Mouse (Mus musculus) neural tube, embryonic 15.5 days (tissue): ENCODE measurements around the gene Fbxo24. TPM values are rescaled to one million over a fixed set of nuclear protein-coding genes. Genes with fewer than 3 reads are reported as not detected.

ENCODE experiments used
- ATAC-seq: fragments of 200-750 bp; cut with Nextera tagmentation; 2 replicates; pipeline ENCODE4 v1.8.0; 2017; ENCODE audit warnings: mild to moderate bottlenecking, moderate TSS enrichment, moderate library complexity; ENCODE audit not compliant: low FRiP score
- H3K27ac ChIP-seq: fragments of 300-500 bp; sonication (generic); replicated peaks from 2 replicates; pipeline ENCODE4 v1.5.1; 2015; ENCODE audit warnings: mild to moderate bottlenecking, inconsistent platforms
- H3K27me3 ChIP-seq: fragments of 300-500 bp; sonication (generic); replicated peaks from 2 replicates; pipeline ENCODE4 v1.6.1; 2015; ENCODE audit warnings: inconsistent platforms
- H3K36me3 ChIP-seq: fragments of 300-500 bp; sonication (generic); 2 replicates; pipeline ENCODE4 v1.6.1; 2015; ENCODE audit warnings: inconsistent platforms
- H3K4me1 ChIP-seq: fragments of 300-500 bp; sonication (generic); 2 replicates; pipeline ENCODE4 v1.6.1; 2015; ENCODE audit warnings: inconsistent platforms
- H3K4me2 ChIP-seq: fragments of 300-500 bp; sonication (generic); 2 replicates; pipeline ENCODE4 v1.6.1; 2015; ENCODE audit warnings: inconsistent platforms, mild to moderate bottlenecking, moderate library complexity
- H3K4me3 ChIP-seq: fragments of 300-500 bp; sonication (generic); replicated peaks from 2 replicates; pipeline ENCODE4 v1.5.1; 2015; ENCODE audit warnings: mild to moderate bottlenecking, inconsistent platforms
- H3K9ac ChIP-seq: fragments of 300-500 bp; sonication (generic); replicated peaks from 2 replicates; pipeline ENCODE4 v1.6.1; 2015; ENCODE audit warnings: mild to moderate bottlenecking, inconsistent platforms
- H3K9me3 ChIP-seq: fragments of 300-500 bp; sonication (generic); replicated peaks from 2 replicates; pipeline ENCODE4 v1.6.1; 2016; ENCODE audit warnings: inconsistent platforms
- WGBS: fragments of 180-500 bp; shearing (Covaris S2); methylation state at CpG from one replicate; pipeline ENCODE4 v1.1.7; 2015; ENCODE audit warnings: mixed read lengths; 5-methylcytosine and 5-hydroxymethylcytosine counted together
- polyA plus RNA-seq: library from polyadenylated mRNA; unstranded; fragments of >200 nt; fragmentation: Nextera tagmentation; extraction: Ambion mirVana; gene quantifications from 2 replicates; pipeline ENCODE4 v1.2.1, GENCODE M21; 2015

Gene Fbxo24
- polyA plus RNA-seq, 1 experiment from 2014 or later, result 0.09 TPM

- no peak within 1 kb of the TSS for H3K27ac ChIP-seq
- ATAC-seq, result no peak
- no peaks in the 10 kb centered on the region for H3K9me3 ChIP-seq
- H3K27me3 ChIP-seq, result peaks cover 5% of the 10 kb centered on the region; the same call in 1 of the 2 replicates
- 63% methylated on average over 11 of the region's 11 CpGs for WGBS
- H3K4me3 ChIP-seq, result no peak within 1 kb of the TSS
- H3K4me2 ChIP-seq, result no peak within 1 kb of the TSS
- no peak within 1 kb of the TSS for H3K9ac ChIP-seq
- H3K36me3 ChIP-seq, result no peaks in the 10 kb centered on the region
- peaks cover 12% of the 10 kb centered on the region for H3K4me1 ChIP-seq
These were observed 15.3 kb downstream of the Fbxo24 start, which contains the start of gene Pcolce for GRCm38 (mm10) chr5:137613550-137613949. Gene Pcolce, minus strand, starts transcription at chr5:137613784.

GRCm38 (mm10) chr5:137613076-137613475, 15.7 kb downstream of the Fbxo24 start:
- no peak overlapping the region for H3K4me2 ChIP-seq
- H3K4me1 ChIP-seq, result peaks cover 17% of the 10 kb centered on the region
- H3K9me3 ChIP-seq, result no peaks in the 10 kb centered on the region
- H3K36me3 ChIP-seq, result no peaks in the 10 kb centered on the region
- 81% methylated on average over 5 of the region's 5 CpGs for WGBS
- H3K27ac ChIP-seq, result no peak overlapping the region
- no peak overlapping the region for H3K9ac ChIP-seq
- peaks cover 7% of the 10 kb centered on the region; the same call in 1 of the 2 replicates for H3K27me3 ChIP-seq
- ATAC-seq, result no peak
- H3K4me3 ChIP-seq, result no peak overlapping the region

GRCm38 (mm10) chr5:137611245-137611602, 17.6 kb downstream of the Fbxo24 start:
- peak overlapping the region; percentile 24 for H3K4me2 ChIP-seq
- peaks cover 13% of the 10 kb centered on the region for H3K27me3 ChIP-seq
- no peaks in the 10 kb centered on the region for H3K36me3 ChIP-seq
- no peak overlapping the region for H3K9ac ChIP-seq
- no peaks in the 10 kb centered on the region for H3K9me3 ChIP-seq
- ATAC-seq, result no peak
- WGBS, result 25% methylated on average over 6 of the region's 6 CpGs
- H3K4me3 ChIP-seq, result 0 out of 2 replicates have a peak overlapping the region, but pooled peaks have one; percentile 3
- peaks cover 20% of the 10 kb centered on the region for H3K4me1 ChIP-seq
- H3K27ac ChIP-seq, result peak overlapping the region; percentile 69

- Histone ChIP-seq H3K27ac (peak overlapping the region; percentile 69), H3K4me3 (peak overlapping the region; percentile 22), H3K36me3 (no peaks in the 10 kb centered on the region), H3K9me3 (no peaks in the 10 kb centered on the region), H3K4me1 (peaks cover 20% of the 10 kb centered on the region), H3K27me3 (peaks cover 13% of the 10 kb centered on the region), H3K9ac (no peak overlapping the region), H3K4me2 (peak overlapping the region; percentile 24)
- no peak for ATAC-seq
- WGBS, result 22% methylated on average over 12 of the region's 12 CpGs
These were observed 18.1 kb downstream of the Fbxo24 start for GRCm38 (mm10) chr5:137610548-137611244.

GRCm38 (mm10) chr5:137610056-137610455, 18.7 kb downstream of the Fbxo24 start:
- Histone ChIP-seq H3K4me3 (peak overlapping the region; percentile 22), H3K4me1 (peaks cover 20% of the 10 kb centered on the region), H3K27ac (peak overlapping the region; percentile 69; the same call in 1 of the 2 replicates), H3K9me3 (no peaks in the 10 kb centered on the region), H3K4me2 (peak overlapping the region; percentile 24), H3K36me3 (no peaks in the 10 kb centered on the region), H3K9ac (no peak overlapping the region), H3K27me3 (peaks cover 13% of the 10 kb centered on the region)
- ATAC-seq, result no peak
- 73% methylated on average over 4 of the region's 4 CpGs for WGBS

GRCm38 (mm10) chr5:137609292-137609691, 19.5 kb downstream of the Fbxo24 start:
- no peak overlapping the region for H3K27ac ChIP-seq
- H3K9me3 ChIP-seq, result no peaks in the 10 kb centered on the region
- H3K36me3 ChIP-seq, result no peaks in the 10 kb centered on the region
- WGBS, result 56% methylated on average over 3 of the region's 3 CpGs
- peaks cover 20% of the 10 kb centered on the region for H3K4me1 ChIP-seq
- H3K4me2 ChIP-seq, result 0 out of 2 replicates have a peak overlapping the region, but pooled peaks have one; percentile 47
- H3K9ac ChIP-seq, result no peak overlapping the region
- no peak for ATAC-seq
- H3K27me3 ChIP-seq, result peaks cover 13% of the 10 kb centered on the region
- H3K4me3 ChIP-seq, result no peak overlapping the region

- Histone ChIP-seq H3K4me3 (no peak overlapping the region), H3K27me3 (peaks cover 13% of the 10 kb centered on the region), H3K36me3 (no peaks in the 10 kb centered on the region), H3K9ac (peak overlapping the region; percentile 17; the same call in 1 of the 2 replicates), H3K9me3 (no peaks in the 10 kb centered on the region), H3K4me1 (peaks cover 20% of the 10 kb centered on the region), H3K4me2 (peak overlapping the region; percentile 47), H3K27ac (no peak overlapping the region)
- WGBS, result 20% methylated on average over 23 of the region's 23 CpGs
- no peak for ATAC-seq
These were observed 20.1 kb downstream of the Fbxo24 start for GRCm38 (mm10) chr5:137608654-137609190.

GRCm38 (mm10) chr5:137607860-137608653, 20.7 kb downstream of the Fbxo24 start:
- Histone ChIP-seq H3K36me3 (no peaks in the 10 kb centered on the region), H3K27ac (no peak overlapping the region), H3K4me1 (peaks cover 20% of the 10 kb centered on the region), H3K4me3 (no peak overlapping the region), H3K4me2 (peak overlapping the region; percentile 47), H3K9ac (peak overlapping the region; percentile 17; the same call in 1 of the 2 replicates), H3K27me3 (peaks cover 13% of the 10 kb centered on the region), H3K9me3 (no peaks in the 10 kb centered on the region)
- no peak for ATAC-seq
- 13% methylated on average over 26 of the region's 26 CpGs for WGBS

- peak overlapping the region; percentile 85 for H3K4me3 ChIP-seq
- ATAC-seq, result no peak
- H3K9me3 ChIP-seq, result no peaks in the 10 kb centered on the region
- H3K4me1 ChIP-seq, result peaks cover 30% of the 10 kb centered on the region
- H3K27me3 ChIP-seq, result no peaks in the 10 kb centered on the region
- H3K9ac ChIP-seq, result peak overlapping the region; percentile 42
- peaks cover 9% of the 10 kb centered on the region for H3K36me3 ChIP-seq
- H3K4me2 ChIP-seq, result peak overlapping the region; percentile 90
- H3K27ac ChIP-seq, result peak overlapping the region; percentile 92
- WGBS, result under 1% methylated on average over 22 of the region's 22 CpGs
These were observed 27.5 kb downstream of the Fbxo24 start for GRCm38 (mm10) chr5:137601365-137601729.

- Histone ChIP-seq H3K9me3 (no peaks in the 10 kb centered on the region), H3K4me2 (peak within 1 kb of the TSS; percentile 90), H3K27ac (peak within 1 kb of the TSS; percentile 92), H3K4me1 (peaks cover 30% of the 10 kb centered on the region), H3K4me3 (peak within 1 kb of the TSS; percentile 85), H3K9ac (peak within 1 kb of the TSS; percentile 87), H3K27me3 (no peaks in the 10 kb centered on the region), H3K36me3 (peaks cover 9% of the 10 kb centered on the region)
- WGBS, result under 1% methylated on average over 41 of the region's 41 CpGs
- ATAC-seq, result peak; percentile 96
These were observed 28.0 kb downstream of the Fbxo24 start, which contains the start of gene Mospd3 for GRCm38 (mm10) chr5:137600619-137601364. Gene Mospd3, minus strand, starts transcription at chr5:137601058.

- 2% methylated on average over 19 of the region's 19 CpGs for WGBS
- Histone ChIP-seq H3K4me1 (peaks cover 30% of the 10 kb centered on the region), H3K9me3 (no peaks in the 10 kb centered on the region), H3K4me3 (peak overlapping the region; percentile 85), H3K36me3 (peaks cover 12% of the 10 kb centered on the region), H3K9ac (peak overlapping the region; percentile 87), H3K27ac (peak overlapping the region; percentile 92), H3K4me2 (peak overlapping the region; percentile 90), H3K27me3 (no peaks in the 10 kb centered on the region)
- ATAC-seq, result no peak
These were observed 28.6 kb downstream of the Fbxo24 start for GRCm38 (mm10) chr5:137600281-137600618.
